Mouse (Mus musculus): Measurements from ENCODE around the gene Cnp.

The Cnp gene

DNA sequence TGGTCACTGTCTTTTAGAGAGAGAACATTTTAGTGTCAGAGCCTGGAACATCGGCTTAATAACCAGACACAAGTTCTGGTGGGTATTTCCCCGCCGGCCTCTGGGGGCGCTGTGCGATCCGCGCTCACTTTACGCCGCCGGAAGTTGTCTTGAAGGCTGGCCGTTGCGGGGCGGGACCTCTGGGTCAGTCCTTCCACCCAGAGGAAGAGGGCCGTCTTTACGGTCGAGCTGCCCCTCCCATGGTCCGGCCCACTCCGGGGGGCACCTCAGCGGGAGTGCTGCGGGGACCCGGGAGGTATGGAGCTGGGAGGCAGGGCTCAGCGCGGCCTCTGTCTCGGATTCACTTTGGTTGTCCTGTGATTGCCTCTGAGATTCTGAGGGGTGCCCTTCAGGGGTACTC is 48.0 kb downstream of the Cnp start:
- DNase-seq (ENCODE audit: low spot score), result peak; percentile 95

DNA sequence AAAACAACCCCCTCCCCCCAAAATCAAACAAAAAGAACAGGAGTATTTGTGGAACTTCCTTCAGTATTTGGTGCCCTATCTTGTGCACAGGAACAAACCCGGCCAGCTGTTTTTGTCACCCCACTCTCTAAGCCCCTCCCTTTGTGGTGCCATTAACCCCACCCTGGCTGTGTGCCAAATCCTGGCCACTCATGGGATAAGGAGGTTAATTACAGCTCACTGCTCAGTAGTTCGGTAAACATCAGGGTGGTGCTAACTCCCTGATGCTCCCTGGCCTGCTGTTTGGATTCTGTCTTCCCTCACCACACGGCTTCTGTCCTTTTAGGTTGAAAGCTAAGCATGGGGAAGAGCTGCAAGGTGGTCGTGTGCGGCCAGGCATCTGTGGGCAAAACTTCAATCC is 49.2 kb downstream of the Cnp start:
- no peak for DNase-seq (ENCODE audit: low spot score)

DNA sequence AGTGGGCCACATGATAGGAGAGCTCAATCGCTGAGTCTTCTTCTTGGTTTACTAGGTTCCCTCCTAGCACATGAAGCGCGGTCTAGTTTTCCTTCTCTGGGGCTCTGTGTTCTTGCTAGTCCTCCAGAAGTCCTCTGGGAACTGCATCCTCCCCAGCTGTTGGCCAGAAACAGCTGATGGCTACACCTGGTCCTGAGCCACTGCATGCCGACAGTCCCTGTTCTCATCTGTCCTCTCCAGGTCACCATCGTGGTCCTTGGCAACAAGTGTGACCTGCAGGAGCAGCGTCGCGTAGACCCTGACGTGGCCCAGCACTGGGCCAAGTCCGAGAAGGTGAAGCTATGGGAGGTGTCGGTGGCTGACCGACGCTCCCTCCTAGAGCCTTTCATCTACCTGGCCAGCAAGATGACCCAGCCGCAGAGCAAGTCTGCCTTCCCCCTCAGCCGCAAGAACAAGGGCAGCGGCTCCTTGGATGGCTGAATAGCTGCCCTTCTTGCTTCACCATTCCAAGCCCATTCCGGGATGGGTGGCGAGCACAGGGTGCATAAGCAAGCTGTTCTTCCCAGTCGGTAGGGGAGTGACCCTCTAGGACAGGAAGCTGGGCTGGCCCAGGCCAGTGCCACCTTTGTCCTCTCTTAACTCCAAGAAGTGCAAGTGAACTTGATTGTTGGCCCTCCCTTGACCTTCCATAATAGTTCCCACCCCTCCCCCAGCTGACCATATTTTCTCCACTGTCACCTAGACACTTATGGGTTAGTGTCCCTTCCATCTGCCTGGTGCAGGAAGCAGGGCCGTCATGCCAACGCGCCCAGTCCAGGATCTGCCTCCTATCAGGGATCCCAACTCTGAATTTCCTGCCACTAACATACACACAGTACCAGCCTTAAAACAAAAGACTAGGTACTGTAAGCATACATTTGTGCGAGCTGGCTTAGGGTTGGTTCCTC is 51.3 kb downstream of the Cnp start:
- no peak for DNase-seq (ENCODE audit: low spot score)

DNA sequence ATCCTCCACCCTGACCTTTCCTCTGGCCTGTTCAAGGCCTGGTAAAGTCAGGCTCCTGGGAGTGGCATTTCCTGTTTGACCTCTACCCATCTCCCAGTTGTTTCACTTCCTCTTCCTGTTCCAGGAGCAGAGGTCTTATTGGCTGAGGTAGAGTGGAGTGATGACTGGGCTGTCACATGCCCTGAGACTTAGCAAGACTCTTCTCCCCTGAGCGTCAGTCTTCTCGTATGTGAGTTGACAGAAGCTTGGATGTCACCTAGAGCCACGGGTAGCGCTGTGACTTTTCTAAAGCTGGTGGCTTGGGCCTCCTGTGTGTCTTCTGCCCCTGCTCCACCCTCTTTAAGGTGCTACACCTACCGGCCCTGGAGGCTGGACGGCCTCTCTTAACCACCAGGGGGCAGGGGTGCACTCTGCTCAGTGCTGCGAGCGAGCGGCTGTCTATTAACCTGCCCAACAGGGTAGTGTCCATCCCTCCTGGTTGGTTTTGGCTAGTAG is 52.0 kb downstream of the Cnp start:
- DNase-seq (ENCODE audit: low spot score), result peak; percentile 76

DNA sequence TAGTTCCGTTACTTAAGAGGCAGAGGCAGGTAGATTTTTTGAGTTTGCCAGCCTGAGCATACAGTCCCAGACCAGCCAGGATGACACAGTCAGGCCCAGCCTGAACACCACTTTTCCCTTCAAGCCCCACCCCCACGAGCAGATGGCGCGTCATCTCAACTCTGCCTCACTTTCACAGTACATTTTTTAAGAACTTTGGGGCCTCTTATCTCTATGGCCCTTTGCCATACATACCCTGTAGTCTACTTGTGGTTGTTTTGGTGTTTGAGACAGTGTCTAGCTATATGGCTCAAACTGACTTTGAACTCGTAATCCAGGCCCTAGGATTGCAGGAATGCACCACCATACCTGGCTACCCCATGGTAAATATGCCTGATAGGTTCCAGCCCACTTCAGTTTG is 53.4 kb downstream of the Cnp start:
- DNase-seq (ENCODE audit: low spot score), result no peak

DNA sequence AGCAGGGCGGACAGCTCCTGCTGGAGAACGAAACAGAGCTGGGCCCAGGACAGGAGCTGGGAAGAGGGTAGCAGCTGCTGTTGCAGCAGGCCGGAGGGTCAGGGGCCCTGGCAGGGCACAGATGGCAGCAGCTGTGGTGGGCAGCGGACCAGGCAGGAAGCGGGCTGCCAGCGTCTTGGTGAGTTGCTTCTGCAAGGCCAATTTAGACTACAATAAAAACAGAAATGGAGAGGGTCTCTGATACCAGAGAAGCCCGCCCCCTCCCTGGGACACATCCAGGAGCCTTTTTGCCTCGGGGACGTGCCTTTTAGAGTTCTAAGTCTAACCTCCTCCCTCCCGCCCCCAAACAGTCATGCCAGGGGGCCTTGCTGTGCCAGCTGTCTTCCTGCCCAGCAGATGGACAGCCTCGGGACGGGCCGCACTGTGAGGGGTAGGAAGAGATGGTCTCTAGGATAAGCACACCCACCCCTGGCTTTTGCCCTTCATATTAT is 54.2 kb downstream of the Cnp start:
- no peak for DNase-seq (ENCODE audit: low spot score)

DNA sequence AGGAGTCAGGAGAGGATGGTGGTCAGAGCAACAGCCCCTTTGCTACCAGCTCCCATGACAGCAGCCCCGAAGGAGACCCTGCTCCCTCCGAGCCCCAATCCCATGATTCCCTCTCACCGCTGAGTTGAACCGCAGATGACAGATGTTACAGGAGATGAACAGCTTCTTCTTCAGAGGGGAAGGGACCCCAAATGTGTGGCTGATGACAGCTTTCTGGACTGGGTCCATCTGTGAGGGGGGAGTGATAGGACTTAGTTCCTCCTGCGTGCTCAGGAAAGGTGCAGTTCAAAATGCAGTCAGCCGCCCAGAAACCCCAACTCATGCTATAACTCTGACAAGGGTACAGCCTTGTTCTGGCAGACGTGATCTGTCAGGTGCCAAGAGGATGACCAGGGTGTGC is 59.8 kb downstream of the Cnp start:
- DNase-seq (ENCODE audit: low spot score), result no peak

DNA sequence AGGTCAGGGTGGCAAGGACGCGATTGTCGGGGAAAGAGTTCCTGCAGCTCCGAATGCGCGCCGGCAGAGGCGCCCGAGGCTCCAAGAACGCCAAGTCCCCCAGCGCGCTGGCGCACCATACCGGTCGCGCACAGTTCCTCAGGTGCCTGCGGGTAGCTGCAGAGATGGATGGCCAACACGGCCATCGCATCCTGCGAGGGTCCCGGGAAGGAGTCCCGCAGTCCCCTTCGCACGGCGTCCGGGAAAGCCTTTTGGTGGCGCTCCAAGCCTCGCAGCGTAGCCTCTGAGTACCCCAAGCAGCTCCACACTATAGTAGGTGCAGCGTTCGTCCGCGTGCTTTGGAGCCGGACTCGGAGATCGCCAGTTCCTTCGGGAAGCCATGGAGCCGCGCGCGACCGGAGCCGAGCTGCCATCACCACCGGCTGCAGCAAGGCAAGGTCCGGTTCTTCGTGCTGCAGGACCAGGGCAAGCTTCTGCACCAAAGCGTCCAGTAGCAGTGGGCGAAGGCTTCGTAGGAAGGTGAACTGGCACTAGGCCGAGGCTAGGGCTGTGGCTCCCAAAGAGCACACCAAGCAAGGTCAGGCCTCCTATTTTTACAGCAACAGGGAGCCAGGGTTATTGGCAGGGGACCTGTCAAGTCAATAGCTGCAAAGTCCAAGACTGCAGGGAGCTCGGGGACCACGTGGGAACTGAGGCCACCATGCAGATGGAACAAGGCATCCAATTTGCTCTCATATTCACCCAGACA is 65.6 kb downstream of the Cnp start:
- DNase-seq (ENCODE audit: low spot score), result peak; percentile 82
